Mouse (Mus musculus): ENCODE measurements around the gene Scd4.
"Not testable (repeated sequence)": the region's sequence is repeated elsewhere in the genome, so short reads cannot be mapped to it uniquely, and the experiment has no call there.

Gene Scd4

DNA sequence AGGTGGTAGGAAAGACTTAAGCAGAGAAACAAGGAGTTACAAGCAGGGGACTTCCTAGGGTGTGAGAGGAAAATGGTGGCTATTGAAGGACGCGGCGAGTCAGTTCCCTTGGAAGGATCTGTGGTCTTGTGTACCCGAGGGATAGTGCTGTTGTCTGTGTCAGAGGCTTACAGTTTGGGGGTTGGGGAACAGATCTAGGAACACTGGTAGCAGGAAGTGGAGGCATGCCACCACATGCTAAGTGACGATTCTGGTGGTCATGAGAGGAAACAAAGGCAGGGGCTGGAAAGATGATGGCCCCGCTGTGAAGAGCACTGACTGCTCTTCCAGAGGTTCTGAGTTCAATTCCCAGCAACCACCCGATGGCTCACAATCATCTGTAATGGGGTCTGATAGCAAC lies 32.4 kb upstream of the Scd4 start:
- no peak for DNase-seq (ENCODE audit: low spot score in 2 of 2)

DNA sequence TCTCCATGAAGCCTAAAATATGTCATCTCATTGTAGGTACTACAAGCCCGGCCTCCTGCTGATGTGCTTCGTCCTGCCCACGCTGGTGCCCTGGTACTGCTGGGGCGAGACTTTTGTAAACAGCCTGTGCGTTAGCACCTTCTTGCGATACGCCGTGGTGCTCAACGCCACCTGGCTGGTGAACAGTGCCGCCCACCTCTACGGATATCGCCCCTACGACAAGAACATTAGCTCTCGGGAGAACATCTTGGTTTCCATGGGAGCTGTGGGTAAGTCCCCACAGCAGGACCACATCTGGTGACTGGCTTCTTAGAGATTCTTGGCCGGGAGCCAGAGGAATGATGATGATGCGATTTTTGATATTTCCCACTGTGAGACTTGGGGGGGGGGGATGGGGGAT lies 31.7 kb upstream of the Scd4 start:
- no peak for DNase-seq (ENCODE audit: low spot score in 2 of 2)

GRCm38 (mm10) chr19:44301671-44302305 lies 31.1 kb upstream of the Scd4 start:
- DNase-seq (ENCODE audit: low spot score in 2 of 2): no peak

DNA sequence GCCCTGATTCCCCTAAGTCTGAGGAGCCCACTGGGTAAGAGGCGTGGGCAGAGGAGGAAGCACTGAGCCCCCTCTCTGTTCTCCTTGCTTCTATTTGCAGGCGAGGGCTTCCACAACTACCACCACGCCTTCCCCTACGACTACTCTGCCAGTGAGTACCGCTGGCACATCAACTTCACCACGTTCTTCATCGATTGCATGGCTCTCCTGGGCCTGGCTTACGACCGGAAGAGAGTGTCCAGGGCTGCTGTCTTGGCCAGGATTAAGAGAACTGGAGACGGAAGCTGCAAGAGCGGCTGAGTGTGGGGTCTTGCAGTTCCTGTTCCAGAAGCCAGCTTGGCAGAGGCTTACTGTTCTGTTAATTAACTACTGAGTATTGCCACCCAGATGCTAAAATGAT lies 30.0 kb upstream of the Scd4 start:
- DNase-seq (ENCODE audit: low spot score in 2 of 2): no peak

DNA sequence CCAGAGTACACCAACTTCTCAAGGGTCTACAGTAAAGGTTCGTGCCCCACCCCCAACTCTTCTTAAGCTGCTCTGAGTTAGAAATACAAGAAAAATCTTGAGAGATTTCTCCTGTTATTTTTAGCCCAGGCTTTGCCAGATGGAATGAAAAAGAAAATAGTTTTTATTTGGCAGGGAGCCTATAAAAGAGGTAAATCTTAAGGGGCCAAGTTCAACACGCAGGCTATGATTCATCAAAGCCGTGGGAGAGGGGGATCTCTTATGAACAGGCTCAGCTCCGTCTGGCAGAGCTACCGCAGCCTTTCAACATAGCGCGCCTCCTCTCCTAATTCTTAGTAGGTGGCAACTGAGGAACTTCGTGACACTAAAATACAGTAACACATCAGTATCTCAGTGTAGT lies 29.4 kb upstream of the Scd4 start:
- no peak for DNase-seq (ENCODE audit: low spot score in 2 of 2)

GRCm38 (mm10) chr19:44304419-44304818 lies 28.5 kb upstream of the Scd4 start:
- no peak for DNase-seq (ENCODE audit: low spot score in 2 of 2)

- DNase-seq (ENCODE audit: low spot score in 2 of 2): no peak
Observed at GRCm38 (mm10) chr19:44304851-44305510, 27.9 kb upstream of the Scd4 start.

GRCm38 (mm10) chr19:44305701-44306100 lies 27.2 kb upstream of the Scd4 start:
- no peak for DNase-seq (ENCODE audit: low spot score in 2 of 2)

DNA sequence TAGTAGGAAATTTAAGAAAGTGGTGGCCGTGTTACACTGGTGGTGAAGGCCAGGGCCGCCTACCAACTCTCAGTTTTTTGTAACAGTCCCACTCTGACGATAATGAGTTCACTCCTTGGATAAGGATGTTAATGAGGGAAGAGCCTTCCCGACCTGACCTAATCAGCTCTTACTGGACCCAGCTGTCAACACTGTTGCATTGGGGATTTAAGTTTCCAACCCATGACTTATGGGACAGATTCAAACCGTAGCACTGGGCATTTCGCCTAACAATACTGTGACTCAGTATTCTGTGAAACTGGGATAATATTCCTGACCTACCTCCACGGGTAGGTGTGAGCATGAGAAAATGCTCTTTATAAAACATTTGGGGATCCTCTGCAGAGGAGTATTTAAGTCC lies 26.7 kb upstream of the Scd4 start:
- no peak for DNase-seq (ENCODE audit: low spot score in 2 of 2)

- DNase-seq (ENCODE audit: low spot score in 2 of 2): no peak
Observed at GRCm38 (mm10) chr19:44307101-44307914, 25.6 kb upstream of the Scd4 start.

GRCm38 (mm10) chr19:44307915-44308470 lies 24.9 kb upstream of the Scd4 start:
- DNase-seq (ENCODE audit: low spot score in 2 of 2): no peak

DNA sequence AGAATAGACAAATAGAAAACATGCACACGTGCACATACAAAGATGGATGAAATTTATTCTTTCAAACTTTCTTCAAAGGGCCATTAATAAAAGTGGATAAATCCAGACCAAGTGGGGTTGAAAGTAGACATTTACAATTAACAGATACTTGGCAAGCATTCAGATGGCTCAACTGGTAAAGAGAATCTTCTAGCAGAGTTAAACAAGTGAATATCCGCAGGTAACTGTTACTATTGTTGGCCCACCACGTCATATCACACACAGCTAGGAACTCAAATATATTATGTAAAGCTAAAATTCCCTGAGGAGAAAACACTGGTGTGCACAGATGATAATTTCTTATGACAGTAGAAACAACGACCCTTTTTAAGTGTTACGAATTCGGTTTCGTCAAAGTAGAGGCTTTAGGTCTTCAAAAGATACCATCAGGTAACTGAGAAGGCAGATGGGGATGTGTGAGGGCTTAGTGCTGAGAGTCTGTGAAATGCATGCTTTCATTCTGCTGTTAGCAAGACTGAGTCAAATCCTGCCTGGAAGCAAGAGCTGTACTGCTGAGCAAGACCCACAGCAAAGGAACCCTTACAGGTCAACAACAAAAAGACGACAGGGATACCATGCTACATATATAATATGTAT lies 24.2 kb upstream of the Scd4 start:
- no peak for DNase-seq (ENCODE audit: low spot score in 2 of 2)

GRCm38 (mm10) chr19:44309351-44310154 lies 23.3 kb upstream of the Scd4 start:
- no peak for DNase-seq (ENCODE audit: low spot score in 2 of 2)

DNA sequence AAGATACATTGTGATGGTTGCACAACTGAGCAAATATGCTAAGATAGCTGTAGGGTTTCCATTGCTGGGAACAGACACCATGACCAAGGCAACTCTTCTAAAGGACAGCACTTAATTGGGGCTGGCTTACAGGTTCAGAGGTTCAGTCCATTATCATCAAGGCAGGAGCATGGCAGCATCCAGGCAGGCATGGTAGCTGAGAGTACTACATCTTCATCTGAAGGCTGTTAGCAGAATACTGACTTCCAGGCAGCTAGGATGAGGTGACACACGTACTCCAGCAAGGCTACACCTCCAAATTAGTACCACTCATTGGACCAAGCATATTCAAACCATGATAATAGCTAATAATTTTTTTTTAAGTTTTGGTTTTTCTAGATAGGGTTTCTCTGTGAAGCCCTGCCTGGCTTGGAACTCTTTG lies 22.7 kb upstream of the Scd4 start:
- DNase-seq (ENCODE audit: low spot score in 2 of 2): not testable (repeated sequence)

DNA sequence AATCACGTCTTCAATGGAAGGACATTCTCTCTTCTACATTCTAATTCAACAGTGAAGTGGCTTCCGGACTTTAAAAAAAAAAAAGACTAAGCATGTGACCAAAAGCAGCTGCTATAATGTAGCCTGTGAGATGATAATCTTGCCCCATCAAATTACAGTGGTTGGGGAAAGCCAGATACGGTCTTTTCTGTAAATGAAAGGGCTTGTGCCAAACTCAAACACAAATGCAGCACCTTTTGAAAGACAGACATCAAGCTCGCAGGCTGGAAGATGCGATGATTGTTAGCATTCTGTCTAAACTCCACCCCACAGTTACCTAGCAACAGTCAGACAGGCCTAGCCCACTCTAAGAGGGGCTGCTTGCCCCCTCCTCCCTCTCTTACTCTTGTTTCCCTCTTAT lies 22.1 kb upstream of the Scd4 start:
- DNase-seq (ENCODE audit: low spot score in 2 of 2): no peak

DNA sequence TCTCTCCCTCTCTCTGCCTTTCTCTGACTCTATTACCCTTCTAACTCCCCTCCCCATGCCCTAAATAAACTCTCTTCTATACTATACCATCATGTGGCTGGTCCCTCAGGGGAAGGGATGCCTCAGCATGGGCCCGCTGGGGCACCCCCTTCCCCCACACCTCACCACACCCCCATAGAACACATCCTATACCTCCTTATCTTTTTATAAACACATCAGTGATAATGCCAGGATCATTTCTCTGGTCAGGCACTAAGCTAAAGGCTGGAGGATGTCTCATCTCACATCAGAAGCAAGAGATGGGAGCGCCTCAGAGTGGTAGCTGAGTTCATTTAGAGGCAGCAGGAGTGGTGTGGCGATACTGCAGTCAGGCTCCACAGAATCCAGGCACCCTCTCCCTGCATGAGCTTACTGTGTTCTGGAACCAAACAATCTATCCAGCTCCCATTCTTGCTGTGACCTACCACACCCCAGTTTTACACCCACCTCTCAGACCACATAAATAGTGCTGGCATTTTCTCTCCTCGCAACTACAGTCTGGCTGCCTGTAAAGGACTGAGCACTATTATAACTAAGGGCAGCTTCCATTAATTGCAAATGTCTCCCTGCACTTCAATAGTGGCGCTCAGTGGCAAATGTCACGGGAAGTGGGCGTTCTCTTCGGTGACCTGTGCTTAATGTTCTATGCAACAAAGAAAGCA lies 21.4 kb upstream of the Scd4 start:
- no peak for DNase-seq (ENCODE audit: low spot score in 2 of 2)

- DNase-seq (ENCODE audit: low spot score in 2 of 2): no peak
Observed at GRCm38 (mm10) chr19:44312007-44312360, 20.9 kb upstream of the Scd4 start.

- DNase-seq (ENCODE audit: low spot score in 2 of 2): no peak
Observed at GRCm38 (mm10) chr19:44313066-44313465, 19.8 kb upstream of the Scd4 start.

DNA sequence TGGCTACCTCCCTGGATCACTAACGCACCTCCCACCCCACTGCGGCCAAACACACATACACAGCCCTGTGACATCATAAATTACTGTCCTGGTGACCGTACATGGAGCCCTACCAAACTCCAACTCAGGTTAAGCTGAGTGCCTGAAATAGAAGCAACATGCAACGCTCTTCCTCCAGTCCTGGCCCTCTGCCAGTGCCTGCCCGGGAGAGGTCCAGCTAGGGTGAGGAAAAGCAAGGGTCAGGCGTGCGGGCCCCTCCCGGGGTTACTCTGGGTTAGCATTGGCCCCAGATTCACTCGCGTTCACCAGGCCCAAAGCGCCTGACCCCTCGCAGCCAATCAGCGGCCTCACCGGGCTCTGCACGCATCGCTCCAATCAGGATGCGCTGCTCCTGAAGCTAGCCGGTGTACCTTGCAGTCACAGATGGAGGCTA lies 18.5 kb upstream of the Scd4 start:
- peak; percentile 92 to 94 for DNase-seq (ENCODE audit: low spot score in 2 of 2)

- peak; percentile 63 to 66 for DNase-seq (ENCODE audit: low spot score in 2 of 2)
Observed at GRCm38 (mm10) chr19:44314871-44315414, 17.9 kb upstream of the Scd4 start.

Measured in heart, adult 9 months (tissue).